ENCODE assay signal across 23 mouse cellular contexts in genomic region chr13:43486501-43487213, GRCm38 (mm10). TPM values are rescaled to one million over a fixed set of nuclear protein-coding genes. Genes with fewer than 3 reads are reported as not detected.
A peak's percentile ranks its signal among the peaks of the same experiment; 100 is the strongest.
DNase-seq lines count a peak whose midpoint lies in the region.
"Had no signal": no experiment of that assay in that cellular context is flagged by ENCODE, and none has a peak within 500 bp of the region (broad histone marks: within the 10 kb centered on the region; RNA-seq: fewer than 3 reads in every experiment).

No protein-coding gene starts in this region.

- peaks cover 8% of the 10 kb centered on the region for H3K4me1 ChIP-seq in brown adipose tissue, adult 24 weeks (ENCODE audit: control insufficient read depth, insufficient read depth, insufficient read length, low read length)

- H3K4me3 ChIP-seq in brown adipose tissue, adult 24 weeks (ENCODE audit: insufficient read depth, low read depth, low read length): no peak overlapping the region
- H3K4me3 ChIP-seq: embryonic facial prominence, embryonic 12.5 days; heart, adult 2 months; heart, embryonic 13.5 days; hindbrain, embryonic 13.5 days; kidney, embryonic 15.5 days; liver, embryonic 13.5 days had no signal

- peak; percentile 71 for DNase-seq in brain, adult 2 months (ENCODE audit: low read depth, low spot score)
- peak; percentile 61 for DNase-seq in cerebellum, adult 9-10 months
- DNase-seq in embryo, embryonic 10.5 days (ENCODE audit: low spot score): peak; percentile 68
- DNase-seq in thymus, postnatal 14 days: no peak
- DNase-seq in layer of hippocampus, adult 11-12 months (ENCODE audit: low spot score): no peak
- no peak for DNase-seq in layer of hippocampus, postnatal 36 days
- DNase-seq: adrenal gland, adult 8-10 months; forebrain, postnatal 0 days; gastrocnemius, postnatal 36 days; heart, adult 2 months; heart, postnatal 14 days; kidney, adult 11 months; liver, embryonic 13.5 days; lung, adult 2 months; lung, postnatal 14 days; midbrain, embryonic 14.5 days; right cerebral cortex, postnatal 14 days; thymus, postnatal 25 days had no signal

- peak overlapping the region; percentile 37 for H3K27ac ChIP-seq in brown adipose tissue, adult 24 weeks (replicated peaks; ENCODE audit: low read depth, low read length)
- H3K27ac ChIP-seq: embryonic facial prominence, embryonic 12.5 days; heart, adult 2 months; heart, embryonic 13.5 days; hindbrain, embryonic 13.5 days; kidney, embryonic 15.5 days; liver, embryonic 13.5 days had no signal

RNA-seq across cellular contexts. Expression of gene Ranbp9, which starts 5.6 kb away (rescaled TPM):
- 38.5 and 48.5 TPM in 2 replicates for polyA plus RNA-seq in brown adipose tissue, adult 24 weeks (2012; ENCODE audit: insufficient read depth, insufficient read length, missing spikeins)
- 10 to 100 TPM; 89.2 to 90.1 TPM for total RNA-seq in layer of hippocampus, postnatal 36 days (2021)

Comparison
In these comparisons a context has a peak if more than half of its experiments do, and no peak if none do; other contexts are left out.
1. DNase-seq: peak in brain, adult 2 months (single experiment), cerebellum, adult 9-10 months (single experiment) and embryo, embryonic 10.5 days (single experiment); none in thymus, postnatal 14 days (single experiment), layer of hippocampus, adult 11-12 months (single experiment) and layer of hippocampus, postnatal 36 days (0 of 2).